Mouse (Mus musculus) liver, adult 2 months (tissue): ENCODE results near the gene Polr2l.

Experiments
- CTCF ChIP-seq: fragments of 200-500 bp; IDR thresholded peaks from 2 replicates; pipeline ENCODE4 v1.5.1; 2011; ENCODE audit warnings: low read depth, low read length, control low read depth
- POLR2A ChIP-seq: fragments of 200-500 bp; IDR thresholded peaks from 2 replicates; pipeline ENCODE4 v1.6.1; 2011; ENCODE audit warnings: low read length, control low read depth; ENCODE audit not compliant: insufficient read depth; ENCODE audit errors: extremely low read depth

DNA sequence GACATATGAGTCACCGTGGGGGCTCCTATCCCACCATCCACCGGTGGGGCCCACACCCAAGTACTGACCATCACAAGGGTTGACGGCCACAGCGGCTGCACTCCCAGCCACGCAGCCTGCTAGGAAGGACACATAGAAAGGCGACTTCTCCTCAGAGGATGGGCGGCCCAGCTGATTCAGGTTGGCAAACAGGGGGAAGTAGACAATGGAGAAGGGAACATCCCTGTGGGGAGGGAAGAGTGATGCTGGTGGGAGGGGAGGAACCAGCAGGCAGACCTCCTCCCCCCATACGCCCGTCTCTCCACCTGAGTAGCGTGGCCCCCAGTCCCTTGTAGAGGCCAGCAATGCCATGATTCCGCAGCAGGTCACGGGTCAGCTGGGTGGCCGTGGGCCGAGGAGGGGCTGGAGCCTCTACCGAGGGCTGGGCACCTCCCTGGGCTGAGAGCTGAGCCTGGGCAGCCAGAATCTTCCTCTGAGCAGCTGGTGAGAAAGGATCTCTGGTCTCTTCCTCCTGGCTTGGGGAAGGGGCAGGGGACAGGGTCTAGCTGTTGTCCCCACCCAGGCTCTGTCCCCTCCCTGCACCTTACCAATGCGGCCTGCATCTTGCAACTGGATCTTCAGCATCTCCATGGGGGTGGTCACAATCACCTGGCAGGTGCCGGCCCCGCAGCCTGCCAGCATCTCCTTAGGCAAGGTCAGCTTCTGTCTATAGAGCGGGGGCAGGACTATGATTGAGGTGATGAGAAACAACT is 43.3 kb downstream of the Polr2l start:
- TF ChIP-seq CTCF (no peak), POLR2A (no peak)
